Mouse (Mus musculus) layer of hippocampus, adult 8-10 months (tissue): Measurements from ENCODE around the gene Nfix. TPM values are rescaled to one million over a fixed set of nuclear protein-coding genes. Genes with fewer than 3 reads are reported as not detected.
A peak's percentile ranks its signal among the peaks of the same experiment; 100 is the strongest.
"Not testable (repeated sequence)": the region's sequence is repeated elsewhere in the genome, so short reads cannot be mapped to it uniquely, and the experiment has no call there.

Experiments used
- DNase-seq, 2 experiments: peaks; one replicate each; pipeline ENCODE4 v3.0.0; 2022; ENCODE audit warnings: low spot score in 2 of 2
- total RNA-seq, 4 experiments: library from RNA; stranded (reverse); gene quantifications; 2 replicates each; pipeline ENCODE4 v1.2.4; 2022

Nfix gene
- total RNA-seq, 4 experiments from 2014 or later: 453 to 552 (median 494) TPM

DNA sequence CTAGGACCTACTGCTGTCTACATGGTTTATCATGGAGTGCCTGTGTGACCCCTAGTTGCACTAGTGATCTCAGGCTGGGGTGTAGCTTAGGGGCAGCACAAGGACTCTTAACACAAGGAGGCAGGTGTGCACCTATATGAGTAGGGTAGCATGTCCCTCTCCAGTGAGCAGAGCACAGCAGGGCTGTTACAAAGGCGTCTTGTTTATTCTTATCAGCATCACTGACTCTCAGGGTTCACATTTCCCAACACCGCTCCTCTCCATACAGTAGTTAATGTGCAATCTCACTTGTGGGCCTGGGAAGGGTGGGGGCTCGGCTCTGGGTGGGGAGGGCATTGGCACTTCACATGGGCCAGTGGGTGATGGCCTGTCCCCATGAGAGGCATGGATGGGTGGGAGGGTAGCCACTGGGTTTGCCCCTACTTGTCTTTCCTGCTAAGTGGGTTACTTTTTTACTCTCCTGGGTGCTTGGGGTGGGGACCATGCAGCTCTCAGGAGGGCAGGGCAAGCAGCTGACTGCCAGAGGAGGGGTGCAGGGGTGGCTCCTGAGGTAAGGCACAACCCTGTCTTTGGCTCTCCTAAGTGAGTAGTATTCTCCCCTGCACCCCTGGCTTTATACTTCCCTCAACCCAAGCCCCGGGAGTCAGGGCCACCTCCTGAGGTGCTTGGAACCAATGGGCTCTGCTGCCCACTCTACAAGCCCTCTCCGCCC, 129.7 kb downstream of the Nfix start:
- DNase-seq: not testable (repeated sequence)

DNA sequence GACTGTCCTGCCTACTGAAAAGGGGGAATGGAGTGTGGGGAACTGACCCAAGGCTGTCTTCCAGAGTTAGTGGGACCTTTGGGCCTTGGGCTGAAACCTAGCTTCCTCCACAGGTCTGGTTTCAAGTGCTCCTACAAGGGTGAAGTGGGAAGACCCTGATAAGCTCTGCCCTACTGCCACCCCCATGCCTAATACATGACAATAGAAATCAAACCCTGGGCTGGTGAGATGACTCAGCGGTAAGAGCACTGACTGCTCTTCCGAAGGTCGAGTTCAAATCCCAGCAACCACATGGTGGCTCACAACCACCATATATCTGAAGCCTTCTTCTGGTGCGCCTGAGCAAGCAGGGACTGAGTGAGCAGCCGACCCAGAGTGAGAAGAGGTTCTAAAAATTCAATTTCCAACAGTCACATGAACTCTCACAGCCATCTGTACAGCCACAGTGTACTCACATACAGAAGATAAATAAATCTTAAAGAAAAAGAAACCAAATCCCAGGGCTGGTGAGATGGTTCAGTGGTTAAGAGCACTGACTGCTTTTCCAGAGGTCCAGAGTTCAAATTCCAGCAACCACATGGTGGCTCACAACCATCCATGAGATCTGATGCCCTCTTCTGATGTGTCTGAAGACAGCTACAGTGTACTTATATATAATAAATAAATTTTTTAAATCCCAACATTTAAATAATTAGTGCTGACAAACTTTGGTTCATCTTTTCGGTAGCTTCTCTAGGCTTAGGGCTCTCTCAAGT, 131.2 kb downstream of the Nfix start:
- no peak for DNase-seq

DNA sequence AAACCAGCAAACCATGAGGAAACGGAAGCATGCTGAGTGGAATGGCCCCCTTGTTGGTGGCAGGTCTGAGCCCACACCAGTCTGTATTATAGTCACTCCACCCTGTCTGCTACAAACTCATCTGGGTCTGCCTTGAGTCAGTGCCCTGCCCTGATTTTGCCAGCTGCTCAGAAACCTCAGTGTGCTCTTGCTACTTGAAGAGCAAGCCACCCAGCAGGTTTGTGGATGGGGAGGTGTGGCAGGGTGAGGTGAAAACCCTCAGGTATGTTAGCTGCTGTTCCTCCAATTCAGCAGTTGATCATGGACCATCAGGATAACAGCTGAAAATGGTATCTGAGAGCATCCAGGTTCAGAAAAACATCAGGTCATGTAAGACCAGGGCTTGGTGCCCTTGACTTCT, 132.1 kb downstream of the Nfix start:
- DNase-seq: no peak

DNA sequence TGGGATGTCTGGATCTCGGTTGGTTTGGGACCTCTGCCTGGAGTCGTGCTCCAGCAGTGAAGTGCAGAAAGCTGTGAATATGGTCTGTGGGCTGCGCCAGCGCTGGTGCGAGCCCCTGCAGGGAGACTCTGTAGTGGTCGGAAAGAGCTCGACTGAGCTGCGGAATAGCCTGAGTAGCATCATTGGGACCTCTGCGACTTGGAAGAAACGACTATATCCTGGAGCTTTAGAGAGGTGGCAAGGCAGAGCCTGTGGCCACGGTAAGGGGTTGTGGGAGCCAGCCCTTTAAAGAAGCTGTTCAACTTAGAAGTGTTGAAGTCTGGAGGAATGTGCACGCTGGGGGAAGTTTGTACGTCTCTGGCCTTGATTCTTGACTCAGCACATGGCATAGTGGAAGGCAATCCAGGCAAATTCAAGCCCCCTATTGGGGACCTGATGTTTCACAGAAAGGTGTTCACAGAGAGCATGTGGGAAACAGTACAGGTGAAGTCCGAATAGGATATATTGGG, 134.7 kb downstream of the Nfix start:
- DNase-seq: no peak

DNA sequence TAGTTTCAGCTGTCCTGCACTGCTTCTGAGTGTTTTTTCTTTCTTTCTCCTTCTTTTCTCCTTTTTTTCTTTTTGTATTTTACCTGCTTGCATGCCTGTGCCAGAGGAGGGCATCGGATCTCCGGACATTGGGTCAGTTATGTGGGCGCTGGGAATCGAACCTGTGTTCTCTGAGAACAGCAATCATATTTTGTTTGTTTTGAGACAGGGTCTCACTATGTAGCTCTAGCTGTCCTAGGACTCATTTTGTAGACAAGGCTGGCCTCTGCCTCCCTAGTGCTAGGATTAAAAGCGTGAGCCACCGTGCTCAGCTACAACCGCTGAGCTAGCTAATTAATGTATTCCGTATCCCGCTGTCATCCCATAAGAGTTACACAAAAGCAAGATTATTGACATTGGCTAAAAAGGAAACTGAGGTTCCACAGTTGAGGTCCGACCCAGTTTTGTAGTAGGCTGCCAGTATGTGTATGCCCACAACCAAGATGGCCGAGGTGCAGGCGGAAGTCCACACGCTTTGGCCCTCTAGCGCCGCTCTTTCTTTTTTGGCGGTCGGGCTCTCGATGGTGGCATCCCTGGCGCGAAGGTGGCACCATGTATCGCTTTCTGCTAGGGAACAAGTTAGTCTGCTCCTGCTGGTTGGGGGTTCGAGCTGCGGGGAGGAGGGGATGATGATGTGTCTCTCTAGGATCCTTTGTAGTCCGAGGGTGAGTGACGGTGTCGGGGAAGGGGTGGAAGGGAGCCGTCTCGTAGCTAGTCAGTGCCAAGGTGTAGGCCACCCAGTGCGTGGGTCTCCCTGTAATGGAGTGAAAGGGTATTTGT, 135.4 kb downstream of the Nfix start:
- DNase-seq: peak; percentile 76 to 82

DNA sequence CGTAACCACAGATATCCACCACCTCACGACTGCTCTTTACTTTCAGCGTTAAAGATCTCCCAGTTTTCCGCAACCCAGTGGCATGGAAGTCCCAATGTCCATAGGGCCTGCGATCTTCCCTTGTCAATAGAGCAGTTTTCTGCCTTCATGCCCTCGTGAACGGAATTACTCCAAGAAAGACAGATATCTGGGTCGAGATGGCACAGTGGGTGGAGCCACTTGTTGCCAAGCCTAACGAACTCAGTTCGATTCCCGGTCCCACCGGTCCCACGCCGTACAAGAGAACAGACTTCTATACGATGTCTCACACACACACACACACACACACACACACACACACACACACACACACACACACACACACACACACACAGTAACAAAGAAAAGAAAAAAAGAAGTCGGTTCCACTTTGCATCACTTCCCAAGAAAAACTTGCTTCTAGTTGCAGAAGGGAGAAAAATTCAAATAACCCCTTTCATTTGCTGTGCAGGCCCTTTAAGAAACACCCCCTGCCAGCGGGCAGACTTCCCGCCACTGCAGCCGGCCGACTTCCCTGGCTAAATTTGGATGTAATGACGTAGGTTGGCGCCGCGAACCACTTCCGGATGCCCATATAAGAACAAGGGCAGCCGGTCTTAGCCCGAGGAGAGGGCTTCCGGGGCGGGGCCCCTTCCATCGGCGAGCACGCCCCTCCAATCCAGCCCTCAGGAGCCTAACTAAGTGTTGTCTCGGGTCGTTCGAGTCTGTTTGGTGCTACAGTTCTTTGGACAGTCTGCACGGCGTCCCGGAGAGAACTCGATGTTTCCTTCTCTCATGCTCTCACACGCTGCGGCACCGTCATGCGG, 136.4 kb downstream of the Nfix start:
- peak; percentile 95 to 98 for DNase-seq

DNA sequence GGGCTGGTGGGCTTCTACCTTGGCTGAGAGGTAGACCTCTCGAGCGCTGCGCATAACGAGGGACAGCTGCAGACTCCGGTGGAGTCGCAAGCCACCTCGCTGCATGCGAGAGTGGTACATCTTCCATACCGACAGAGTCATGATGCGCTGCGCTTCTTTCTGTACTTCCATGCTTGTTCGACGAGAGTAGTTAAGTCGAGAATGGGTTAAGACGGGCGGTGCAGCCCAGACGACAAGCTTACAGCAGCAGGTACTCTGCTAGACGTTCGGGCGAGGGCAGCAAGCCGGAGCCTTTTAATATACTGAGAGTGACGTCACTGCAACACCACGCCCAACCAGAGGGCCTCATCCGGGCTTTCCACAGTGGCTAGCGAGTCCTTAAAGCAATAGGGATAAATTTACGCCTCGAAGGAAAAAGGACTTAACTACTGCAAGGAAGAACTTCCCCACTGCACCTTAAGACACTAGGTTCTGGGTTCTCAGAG, 137.5 kb downstream of the Nfix start, which contains the start of gene Ier2:
Gene Ier2, minus strand, starts transcription at position 272 of the 485 bp plus-strand sequence.
- DNase-seq: peak; percentile 91 to 92

DNA sequence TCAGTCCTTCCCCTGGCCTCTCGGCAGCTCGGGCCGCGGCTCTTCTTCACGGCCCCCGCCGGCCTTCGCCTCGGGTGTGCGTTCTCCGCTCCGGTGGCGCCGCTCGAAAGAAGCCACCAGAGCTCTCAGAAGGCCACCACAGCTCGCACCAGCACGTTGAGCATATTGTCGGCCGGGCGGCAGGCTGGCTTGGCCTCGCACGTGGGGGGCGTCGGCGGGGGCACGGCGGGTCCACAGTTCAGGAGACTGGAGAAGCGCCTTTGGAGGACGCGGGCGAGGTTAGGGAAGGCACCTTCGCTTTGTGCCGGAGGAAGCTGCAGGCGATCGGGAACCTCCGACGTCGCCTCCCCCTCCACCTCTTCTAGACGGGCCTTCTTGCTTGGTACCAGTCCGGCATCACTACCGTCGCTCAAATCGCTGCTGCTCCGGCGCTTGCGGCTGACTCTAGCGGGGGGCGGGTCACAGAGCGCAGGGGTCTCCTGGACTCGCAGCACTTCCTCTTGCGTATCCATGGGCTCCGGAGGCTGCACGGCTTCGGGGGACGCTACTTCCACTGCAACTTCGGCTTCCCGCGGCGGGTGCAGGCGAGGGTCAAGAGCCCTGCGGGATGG, 138.1 kb downstream of the Nfix start:
- DNase-seq: no peak

DNA sequence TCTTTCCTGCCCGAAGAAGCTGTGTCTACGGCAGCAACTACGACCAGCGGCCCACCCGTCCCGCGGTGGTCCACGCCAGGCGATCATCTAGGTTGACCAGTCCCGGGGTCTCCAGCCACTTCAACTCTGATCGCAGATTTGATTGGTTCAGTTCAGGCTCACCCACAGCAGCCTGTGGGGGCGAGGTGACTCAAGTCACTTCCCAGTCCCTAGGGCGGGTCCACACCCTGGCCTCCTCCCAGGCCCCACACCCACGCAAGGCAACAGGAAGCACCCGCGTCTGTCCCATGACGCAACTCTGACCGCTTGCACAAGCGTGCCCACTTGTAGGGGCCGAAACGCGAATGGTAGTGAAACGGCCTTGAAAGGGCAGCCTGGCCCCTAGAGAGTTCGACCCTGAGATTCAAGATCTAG, 138.7 kb downstream of the Nfix start:
- DNase-seq: no peak

DNA sequence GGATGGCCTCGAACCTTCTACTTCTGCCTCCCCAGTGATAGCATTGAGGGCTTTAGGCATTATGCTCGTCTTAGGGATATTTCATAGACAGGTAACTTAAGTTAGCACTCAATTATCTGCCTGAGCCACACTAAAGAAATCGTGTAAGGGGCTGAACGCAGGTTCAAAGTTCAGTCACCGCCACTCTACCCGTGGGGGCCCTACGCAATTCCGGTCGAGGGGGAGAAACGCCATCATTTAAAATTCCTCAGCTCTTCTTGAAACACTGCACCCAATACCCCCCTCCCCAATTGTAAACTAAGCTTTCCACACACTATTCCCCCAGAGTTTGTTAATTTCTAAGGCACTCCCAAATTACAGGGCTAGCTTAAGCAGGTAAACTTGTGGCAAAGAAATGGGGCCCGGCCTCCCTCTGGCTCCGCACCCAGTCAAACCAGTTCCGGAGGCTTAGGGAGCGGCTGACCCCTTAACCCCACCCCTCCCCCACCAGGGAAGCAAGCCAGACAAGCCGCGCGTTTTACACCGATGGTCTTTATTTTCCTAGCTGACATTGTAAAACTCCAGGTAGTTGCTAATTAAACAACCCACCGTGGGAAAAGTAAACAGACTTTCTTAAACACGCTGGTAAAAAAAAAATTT, 139.2 kb downstream of the Nfix start:
- no peak for DNase-seq

DNA sequence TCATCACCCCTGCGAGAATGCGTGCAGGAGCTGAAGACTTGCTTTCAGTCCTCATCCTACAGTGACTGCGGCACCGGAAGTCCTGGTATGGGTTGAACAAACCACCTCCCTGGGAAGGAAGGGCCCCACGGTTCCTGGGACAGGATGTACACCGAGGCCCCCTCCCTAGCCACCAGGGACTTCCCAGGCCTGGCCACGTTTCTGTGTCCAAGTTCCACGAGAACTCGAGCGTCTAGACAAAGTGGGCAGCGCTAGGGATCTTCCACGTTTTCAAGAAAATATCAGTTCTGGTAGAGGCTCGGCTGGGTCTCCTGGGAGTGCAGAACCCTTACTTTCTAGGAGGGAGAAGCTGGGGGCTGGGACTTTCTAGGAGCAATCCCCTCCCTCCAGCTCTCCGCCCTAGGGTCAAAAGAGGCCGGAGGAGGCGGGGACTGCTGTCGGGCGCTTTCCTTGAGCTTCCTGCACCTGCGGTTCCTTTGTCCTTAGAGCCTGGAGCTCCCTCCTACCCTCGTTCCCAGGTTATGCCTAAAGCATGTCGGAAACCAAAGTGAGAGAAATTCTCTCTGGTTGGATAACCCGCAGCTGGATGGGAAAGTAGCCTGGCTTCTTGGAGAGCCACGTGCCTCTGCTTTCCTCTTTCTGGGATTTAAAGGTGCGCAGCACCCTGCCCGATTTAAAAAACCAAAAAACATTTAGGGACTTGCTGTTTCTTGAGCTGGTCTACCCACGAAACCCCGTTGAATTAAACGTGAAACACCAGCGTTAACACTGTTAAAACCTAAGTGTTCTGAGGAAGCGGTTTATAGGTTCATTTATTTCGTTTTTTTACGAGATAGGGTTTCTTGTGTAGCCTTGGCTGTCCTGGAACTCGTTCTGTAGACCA, 140.0 kb downstream of the Nfix start:
- DNase-seq: no peak

DNA sequence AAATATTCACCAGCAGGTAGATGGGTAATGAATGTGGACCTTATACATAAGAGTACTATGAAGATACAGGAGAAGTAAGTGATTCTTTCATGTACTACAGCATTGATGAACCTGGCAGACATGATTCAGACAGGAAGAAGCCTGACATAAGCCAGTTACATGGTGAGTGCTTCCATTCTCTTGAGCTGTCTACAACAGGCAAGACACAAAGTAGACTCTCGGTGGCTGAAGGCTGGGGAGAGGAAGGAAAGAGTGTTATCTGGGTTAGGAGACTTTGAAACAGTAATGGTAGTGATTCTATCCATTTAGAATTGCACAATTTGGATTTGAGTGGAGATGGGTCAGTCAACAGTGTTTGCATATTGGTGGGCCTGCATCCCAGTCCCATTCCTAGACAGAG, 141.2 kb downstream of the Nfix start:
- no peak for DNase-seq

DNA sequence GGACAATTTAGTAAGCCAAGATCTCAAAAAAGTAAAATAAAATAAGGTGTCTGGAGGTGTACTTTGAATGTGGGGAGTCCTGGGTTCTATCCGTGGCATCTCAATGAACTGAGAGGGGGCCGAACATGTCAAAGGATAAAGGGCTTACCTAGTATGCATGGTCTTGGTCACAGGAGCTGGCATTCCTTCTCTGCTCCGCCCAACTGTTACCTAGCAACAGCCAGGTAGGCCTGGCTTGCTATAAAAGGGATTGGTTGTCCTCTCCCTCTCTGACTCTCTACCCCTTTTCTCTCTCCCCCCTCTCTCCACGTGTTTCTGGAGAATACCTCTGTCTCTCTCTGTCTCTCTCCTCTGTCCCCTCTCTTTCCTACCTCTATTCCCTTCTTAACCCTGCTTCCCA, 142.5 kb downstream of the Nfix start:
- DNase-seq: no peak

DNA sequence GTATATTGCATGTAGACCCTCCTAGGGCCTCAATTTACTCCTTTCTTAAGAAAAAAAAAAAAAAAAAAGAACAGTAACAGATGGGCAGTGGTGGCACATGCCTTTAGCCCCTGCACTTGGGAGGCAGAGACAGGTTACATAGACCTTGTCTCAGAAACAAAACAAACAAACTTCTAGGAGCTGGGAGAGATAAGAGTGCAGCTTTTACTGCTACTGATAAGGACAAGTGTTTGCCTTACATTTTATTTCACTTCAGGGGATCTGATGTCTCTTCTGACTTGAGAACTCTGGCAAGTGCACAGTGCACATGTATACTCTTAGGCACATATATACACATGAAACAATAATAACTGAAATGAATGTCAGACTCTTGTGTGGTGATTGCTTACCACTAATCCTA, 142.9 kb downstream of the Nfix start:
- DNase-seq: no peak

DNA sequence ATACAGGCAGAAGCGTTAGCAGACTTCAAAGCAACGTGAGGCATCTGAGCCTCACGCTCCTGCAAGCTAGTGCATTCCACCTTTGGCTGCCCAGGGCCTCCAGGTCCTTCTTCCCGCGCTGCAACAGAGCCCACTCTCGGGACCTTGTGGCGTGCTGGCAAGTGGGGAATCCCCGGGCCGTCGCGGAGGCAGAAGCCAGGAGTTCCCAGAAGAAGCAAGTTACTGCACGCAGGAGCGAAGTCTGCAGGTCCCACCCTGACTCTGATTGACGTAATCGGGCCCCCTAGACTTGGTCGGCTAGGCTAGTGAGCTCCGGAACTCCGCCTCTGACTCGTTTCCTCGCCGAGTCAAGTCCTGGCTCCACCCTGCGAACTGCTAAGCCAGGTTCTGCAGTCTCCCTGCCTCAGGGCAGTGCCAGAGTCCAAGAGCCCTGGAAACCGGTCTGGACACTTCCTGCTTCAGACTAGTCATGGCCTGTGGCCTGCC, 143.5 kb downstream of the Nfix start:
- no peak for DNase-seq

DNA sequence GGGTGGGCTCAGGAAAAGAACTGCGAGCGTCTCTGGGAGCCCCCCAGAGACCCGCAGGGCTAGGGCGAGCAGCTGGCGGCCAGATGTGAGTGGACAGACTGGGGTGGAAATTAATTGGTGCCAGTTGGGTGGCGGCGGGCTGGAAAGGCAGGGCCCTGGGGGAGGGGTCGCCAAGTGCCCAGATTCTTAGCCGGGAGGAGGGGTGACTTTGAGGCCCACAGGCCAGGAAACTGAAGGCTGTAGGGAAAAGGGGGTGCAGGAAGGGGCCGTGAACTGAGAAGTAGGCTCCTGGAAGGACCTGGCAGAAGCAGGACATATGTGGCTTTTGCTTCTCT, 144.0 kb downstream of the Nfix start:
- no peak for DNase-seq

DNA sequence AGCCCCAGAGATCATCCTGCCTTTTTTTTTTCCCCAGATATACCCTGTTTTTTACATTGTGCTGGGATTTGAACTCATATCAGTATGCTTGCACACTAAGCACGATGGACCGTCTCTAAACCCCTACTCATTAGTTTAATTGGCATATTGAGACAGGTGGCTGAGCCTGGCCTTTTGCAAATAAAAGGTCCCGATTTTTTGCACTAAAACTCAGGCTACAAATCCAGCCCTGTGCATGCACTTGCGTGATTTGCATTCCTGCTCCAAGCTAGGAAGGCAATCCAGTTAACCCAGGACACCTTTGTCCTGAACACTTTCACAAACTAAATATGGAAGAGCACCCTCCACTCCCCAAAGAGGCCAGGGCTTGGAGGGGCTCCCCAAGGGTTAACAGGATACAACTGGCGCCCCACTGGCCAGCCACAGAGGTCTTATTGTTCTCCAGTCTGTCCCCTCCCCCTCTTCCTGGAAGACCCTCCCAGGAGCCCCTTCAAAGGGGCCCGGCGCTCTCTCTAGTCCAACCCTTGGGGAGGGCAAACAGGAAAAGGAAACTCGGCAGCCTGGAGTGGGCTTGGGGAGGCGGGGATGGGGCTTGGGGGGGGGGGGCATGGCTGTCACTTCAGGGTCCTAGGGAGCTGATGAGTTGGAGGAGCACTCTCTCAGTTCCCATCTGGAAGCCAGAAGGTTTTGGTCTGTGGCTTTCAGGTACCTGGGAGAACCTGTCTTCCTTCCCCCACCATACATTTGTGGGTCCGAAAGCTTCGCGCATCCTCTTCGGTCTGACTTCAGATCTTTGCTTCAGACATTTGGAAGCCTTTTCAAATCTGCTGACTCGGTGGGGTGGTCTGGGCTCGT, 144.6 kb downstream of the Nfix start:
- no peak for DNase-seq

DNA sequence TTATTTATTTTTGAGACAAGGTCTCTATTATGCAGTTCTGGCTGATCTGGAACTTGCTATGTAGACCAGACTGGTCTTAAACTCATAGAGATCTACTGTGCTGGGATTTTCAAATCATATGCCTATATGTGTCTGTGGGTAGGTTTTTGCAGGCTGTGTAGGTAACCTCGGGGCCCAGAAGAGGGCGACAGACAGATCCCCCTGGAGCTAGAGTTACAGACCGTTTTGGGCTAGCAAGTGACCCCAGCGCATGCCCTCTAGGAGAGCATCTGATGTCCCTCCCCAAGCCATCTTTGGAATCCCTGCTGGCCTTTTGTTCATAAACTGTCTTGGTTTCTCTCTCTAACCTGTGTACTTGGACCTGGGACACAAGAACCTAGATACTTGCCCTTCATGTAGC, 145.5 kb downstream of the Nfix start:
- DNase-seq: no peak
